Mouse (Mus musculus) left cerebral cortex, postnatal 10 days (tissue): ENCODE measurements around the gene Pole2. TPM values are rescaled to one million over a fixed set of nuclear protein-coding genes. Genes with fewer than 3 reads are reported as not detected.

Experiments used
- DNase-seq, 2 experiments: peaks; one replicate each; pipeline ENCODE4 v3.0.0; 2021 to 2022; ENCODE audit warnings: low spot score in 2 of 2, mixed read lengths in 1 of 2; ENCODE audit errors: extremely low spot score in 1 of 2
- intact Hi-C: fragments of 180-260 bp; cut with DNase I; formaldehyde crosslinking; loops from one replicate; pipeline ENCODE4 v1.15.1; 2025
- microRNA-seq: library from miRNA; unstranded; fragments of <30 nt; microRNA quantifications from one replicate; pipeline ENCODE4 v1.2.0, GENCODE M21; 2022
- total RNA-seq, 2 experiments: library from RNA; stranded (reverse); gene quantifications; 2 replicates each; pipeline ENCODE4 v1.2.3; 2021

Gene Pole2
- total RNA-seq, 2 experiments from 2014 or later: 1.2 to 1.7 TPM

DNA sequence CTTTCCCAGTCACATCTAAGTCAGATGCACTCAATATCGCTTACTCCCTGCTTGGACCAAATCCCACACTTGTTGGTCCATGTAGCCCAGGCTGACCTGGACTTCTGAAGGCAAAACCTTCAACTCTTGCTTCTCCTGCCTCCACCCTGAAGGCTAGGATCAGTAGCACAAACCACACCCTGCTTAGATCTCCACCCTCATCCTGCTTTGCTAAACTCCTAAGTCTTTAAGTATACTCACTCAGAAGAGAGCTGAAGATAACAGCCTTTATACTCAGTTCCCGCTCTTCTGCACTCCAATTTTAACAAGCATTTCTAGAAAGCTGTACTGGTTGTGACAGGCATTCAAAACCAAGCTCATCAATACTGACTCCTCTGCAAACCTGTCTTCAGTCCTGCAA, 70.9 kb downstream of the Pole2 start:
- no peak for DNase-seq
- intact Hi-C loops: no loop called here

DNA sequence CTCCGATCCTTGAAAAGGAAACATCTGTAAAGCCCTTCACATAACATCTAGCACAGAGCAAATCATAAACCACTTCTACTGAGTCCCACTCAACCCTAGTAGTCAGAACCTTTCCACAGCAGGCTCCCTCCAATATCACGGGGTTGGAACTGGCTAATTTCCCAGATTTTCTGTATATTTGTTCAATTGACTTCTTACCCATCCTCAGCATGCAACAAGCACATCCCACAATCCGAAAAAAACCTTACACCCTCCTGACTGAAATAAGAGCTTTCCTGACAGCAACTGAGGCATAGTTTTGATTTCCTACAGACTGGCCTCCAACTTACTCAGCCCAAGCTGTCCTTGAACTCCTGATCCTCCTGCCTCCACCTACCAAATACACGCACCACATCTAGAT, 71.6 kb downstream of the Pole2 start:
- intact Hi-C loops: no loop called here
- DNase-seq: no peak

GRCm38 (mm10) chr12:69155923-69156322, 72.1 kb downstream of the Pole2 start:
- intact Hi-C loops: no loop called here
- DNase-seq: no peak

Small RNAs within 50 kb of the gene (microRNA-seq; reads per million reads assigned to microRNA genes)
- not detected for gene Gm47287
- 1.7 reads per million for gene Gm47295

Other genes starting within 250 kb of the Pole2 start
- gene Rps29, start 69.0 kb downstream of the Pole2 start, total RNA-seq: 1,000 to 10,000 TPM; 1,162 to 1,211 TPM
- gene Lrr1, start 59.4 kb downstream of the Pole2 start, total RNA-seq: under 1 TPM in 1 of 2 experiments, not detected in 1; 0.22 TPM
- 100 to 1,000 TPM; 205 to 218 TPM for gene Rpl36al, start 44.1 kb downstream of the Pole2 start, total RNA-seq
- 10 to 100 TPM; 33.6 to 35.6 TPM for gene Mgat2, start 44.0 kb downstream of the Pole2 start, total RNA-seq
- 1 to 10 TPM; 5.7 to 7.1 TPM for gene Gm49383, start 31.1 kb downstream of the Pole2 start, total RNA-seq
- gene Dnaaf2, start 29.8 kb downstream of the Pole2 start, total RNA-seq: 1 to 10 TPM; 1.9 to 2.8 TPM
- gene Gm49384, start 23.9 kb downstream of the Pole2 start, total RNA-seq: 1 to 10 TPM; 3.0 to 4.9 TPM
- gene Klhdc1, start 13.0 kb upstream of the Pole2 start, total RNA-seq: 10 to 100 TPM; 15.0 to 16.7 TPM
- 100 to 1,000 TPM; 140 to 143 TPM for gene Klhdc2, start 68.5 kb upstream of the Pole2 start, total RNA-seq
- 10 to 100 TPM; 38.2 to 40.8 TPM for gene Nemf, start 129.0 kb upstream of the Pole2 start, total RNA-seq
- gene Arf6, start 144.0 kb upstream of the Pole2 start, total RNA-seq: 10 to 100 TPM; 61.6 to 62.8 TPM
- 1 to 10 TPM; 1.4 to 1.6 TPM for gene Gm9887, start 144.3 kb upstream of the Pole2 start, total RNA-seq